Comparison of ENCODE assay signal across 25 mouse cellular contexts in genomic region chr17:43788222-43788621, GRCm38 (mm10). TPM values are rescaled to one million over a fixed set of nuclear protein-coding genes. Genes with fewer than 3 reads are reported as not detected.
DNase-seq lines count a peak whose midpoint lies in the region; TF ChIP-seq lines count a peak whose summit lies in the region.
"Had no signal": no experiment of that assay in that cellular context is flagged by ENCODE, and none has a peak within 500 bp of the region (broad histone marks: within the 10 kb centered on the region; RNA-seq: fewer than 3 reads in every experiment).

No protein-coding gene starts in this region.

- no peaks in the 10 kb centered on the region for H3K36me3 ChIP-seq in C2C12 (ENCODE audit: control insufficient read depth, insufficient read depth)
- H3K36me3 ChIP-seq: embryonic facial prominence, embryonic 10.5 days; embryonic facial prominence, embryonic 12.5 days; forebrain, embryonic 15.5 days had no signal

- no peak for TF ChIP-seq CTCF in C2C12 (IDR thresholded peaks at IDR 0.05; ENCODE audit: control insufficient read depth, insufficient read depth, insufficient read length)

- H3K79me2 ChIP-seq in C2C12 (ENCODE audit: control insufficient read depth, insufficient read depth), result no peaks in the 10 kb centered on the region

- intact Hi-C loops in heart, postnatal 25 days (cut with DNase I), result no loop called here

- no peaks in the 10 kb centered on the region for H3K27me3 ChIP-seq in C2C12 (ENCODE audit: control insufficient read depth, insufficient read depth, insufficient read length)
- H3K27me3 ChIP-seq: embryonic facial prominence, embryonic 12.5 days; forebrain, embryonic 13.5 days; forebrain, embryonic 15.5 days; Patski had no signal

- H3K4me3 ChIP-seq in C2C12 (ENCODE audit: insufficient read depth, poor library complexity, severe bottlenecking), result no peak overlapping the region
- H3K4me3 ChIP-seq: embryonic facial prominence, embryonic 10.5 days; embryonic facial prominence, embryonic 12.5 days; forebrain, embryonic 13.5 days; forebrain, embryonic 15.5 days had no signal

- H3K79me3 ChIP-seq in C2C12 (ENCODE audit: low read depth), result no peaks in the 10 kb centered on the region

- DNase-seq in heart, adult 11 months, result peak; percentile 61
- DNase-seq in heart, postnatal 25 days (ENCODE audit: low spot score), result no peak
- DNase-seq in 3134 (ENCODE audit: extremely low read depth, insufficient read length, low spot score), result peak; percentile 36
- peak; percentile 50 for DNase-seq in adipocyte (ENCODE audit: low spot score)
- no peak for DNase-seq in layer of hippocampus, adult 8-10 months (ENCODE audit: low spot score in 2 of 2)
- no peak for DNase-seq in spleen, adult 18-20 months
- no peak for DNase-seq in lung, postnatal 4 days
- DNase-seq: adrenal gland, adult 2 months; adrenal gland, postnatal 10 days; adrenal gland, postnatal 25 days; B cell, adult 2 months; cerebellum, adult 11 months; cerebellum, adult 18-20 months; cerebellum, adult 9-10 months; cerebellum, postnatal 10 days; cerebellum, postnatal 25 days; forebrain, postnatal 0 days had no signal

- no peak overlapping the region for H3ac ChIP-seq in C2C12 (ENCODE audit: control insufficient read depth, insufficient read length, low read depth)

TF ChIP-seq in C2C12, 6 proteins besides CTCF, POLR2A, EP300 and RAD21:
- TF ChIP-seq MAX (IDR thresholded peaks at IDR 0.05), result no peak
- peak; percentile 68 for TF ChIP-seq MYOD1 (IDR thresholded peaks at IDR 0.05; ENCODE audit: control insufficient read depth, insufficient read length, low read depth)
- TF ChIP-seq CEBPB (IDR thresholded peaks at IDR 0.05; ENCODE audit: low read depth), result peak; percentile 28

RNA-seq across cellular contexts. Expression of gene Rcan2, which starts 12.9 kb away (rescaled TPM):
- 100 to 1,000 TPM; 355 to 379 TPM for total RNA-seq in heart, postnatal 25 days (2021)
- polyA plus RNA-seq in C2C12 (2012; fragmentation: generic; extraction: Trizol), result 1.0 TPM
- total RNA-seq in layer of hippocampus, adult 8-10 months (2022), result 100 to 1,000 TPM in 2 of 4 experiments, 10 to 100 TPM in 2; 96.1 to 102 (median 98.4) TPM
- total RNA-seq: MEL had no signal
- polyA plus RNA-seq: activated CD4-positive, CD25-positive, alpha-beta regulatory T cell, adult 4 months had no signal

Comparison
In these comparisons a context has a peak if more than half of its experiments do, and no peak if none do; other contexts are left out.
1. DNase-seq: peak in heart, adult 11 months (single experiment), 3134 (single experiment) and adipocyte (single experiment); none in heart, postnatal 25 days (single experiment), layer of hippocampus, adult 8-10 months (0 of 2), spleen, adult 18-20 months (0 of 2) and lung, postnatal 4 days (0 of 2).